17 mouse cellular contexts compared by ENCODE assay signal in genomic region chr11:118003176-118003575, GRCm38 (mm10). TPM values are rescaled to one million over a fixed set of nuclear protein-coding genes. Genes with fewer than 3 reads are reported as not detected.
A peak's percentile ranks its signal among the peaks of the same experiment; 100 is the strongest.
DNase-seq lines count a peak whose midpoint lies in the region; ATAC-seq and TF ChIP-seq lines count a peak whose summit lies in the region.
"Had no signal": no experiment of that assay in that cellular context is flagged by ENCODE, and none has a peak within 500 bp of the region (broad histone marks: within the 10 kb centered on the region; RNA-seq: fewer than 3 reads in every experiment).

No protein-coding gene starts in this region.

- WGBS in kidney, adult 2 months = 78% methylated on average over 14 of the region's 14 CpGs
- WGBS in lung, postnatal 0 days = 84% methylated on average over 14 of the region's 14 CpGs
- WGBS in small intestine, adult 2 months = 91% methylated on average over 14 of the region's 14 CpGs

- no peaks in the 10 kb centered on the region for H3K27me3 ChIP-seq in kidney, adult 2 months (replicated peaks; ENCODE audit: control insufficient read depth, insufficient read depth, low read length)
- no peaks in the 10 kb centered on the region for H3K27me3 ChIP-seq in lung, postnatal 0 days (replicated peaks; ENCODE audit: insufficient read depth, low read length)
- no peaks in the 10 kb centered on the region for H3K27me3 ChIP-seq in small intestine, adult 2 months (ENCODE audit: control insufficient read depth, insufficient read depth, low read length)
- H3K27me3 ChIP-seq: forebrain, embryonic 15.5 days; hindbrain, embryonic 12.5 days; limb, embryonic 13.5 days; stomach, embryonic 15.5 days had no signal

- no peak for ATAC-seq in lung, postnatal 0 days
- ATAC-seq: CD4-positive, CD25-positive, alpha-beta regulatory T cell, adult 4 months; forebrain, embryonic 15.5 days had no signal

- H3K27ac ChIP-seq in kidney, adult 2 months (ENCODE audit: insufficient read depth, low read depth, low read length) = peak overlapping the region; percentile 27; the same call in 1 of the 2 replicates
- peak overlapping the region; percentile 21; the same call in 1 of the 2 replicates for H3K27ac ChIP-seq in lung, postnatal 0 days (ENCODE audit: low read length)
- H3K27ac ChIP-seq in small intestine, adult 2 months (ENCODE audit: insufficient read depth, low read depth, low read length) = peak overlapping the region; percentile 15; the same call in 1 of the 2 replicates
- H3K27ac ChIP-seq: forebrain, embryonic 15.5 days; hindbrain, embryonic 12.5 days; limb, embryonic 13.5 days; stomach, embryonic 15.5 days had no signal

- H3K9me3 ChIP-seq in lung, postnatal 0 days (ENCODE audit: low read length) = no peaks in the 10 kb centered on the region
- H3K9me3 ChIP-seq: forebrain, embryonic 15.5 days; G1E; hindbrain, embryonic 12.5 days; limb, embryonic 13.5 days; stomach, embryonic 15.5 days had no signal

- no peak for DNase-seq in kidney, adult 2 months
- DNase-seq in kidney, postnatal 36 days = no peak
- no peak for DNase-seq in lung, postnatal 0 days (ENCODE audit: low spot score)
- DNase-seq in lung, postnatal 4 days = no peak
- peak; percentile 46 for DNase-seq in adrenal gland, postnatal 10 days
- DNase-seq in embryo, embryonic 9.5 days (ENCODE audit: extremely low spot score) = no peak
- DNase-seq: cerebellum, postnatal 10 days; midbrain, embryonic 14.5 days; spleen, adult 18-20 months had no signal

- peaks cover 6% of the 10 kb centered on the region; the same call in 1 of the 2 replicates for H3K4me1 ChIP-seq in kidney, adult 2 months (ENCODE audit: control insufficient read depth, insufficient read depth, low read length)
- no peaks in the 10 kb centered on the region for H3K4me1 ChIP-seq in lung, postnatal 0 days (ENCODE audit: insufficient read depth, low read depth, low read length)
- H3K4me1 ChIP-seq in small intestine, adult 2 months (ENCODE audit: control insufficient read depth, insufficient read depth, insufficient read length, low read length) = peaks cover 39% of the 10 kb centered on the region
- H3K4me1 ChIP-seq: forebrain, embryonic 15.5 days had no signal

- no peak overlapping the region for H3K4me2 ChIP-seq in lung, postnatal 0 days (replicated peaks; ENCODE audit: low read depth, low read length)
- H3K4me2 ChIP-seq: forebrain, embryonic 15.5 days; hindbrain, embryonic 12.5 days; limb, embryonic 13.5 days; stomach, embryonic 15.5 days had no signal

- no peak overlapping the region for H3K9ac ChIP-seq in lung, postnatal 0 days (replicated peaks; ENCODE audit: low read depth)
- H3K9ac ChIP-seq: forebrain, embryonic 15.5 days; hindbrain, embryonic 12.5 days; limb, embryonic 13.5 days; stomach, embryonic 15.5 days had no signal

- TF ChIP-seq POLR2A in kidney, adult 2 months (IDR thresholded peaks at IDR 0.05; ENCODE audit: low read depth, low read length) = no peak
- TF ChIP-seq POLR2A in small intestine, adult 2 months (IDR thresholded peaks at IDR 0.05; ENCODE audit: low read depth, low read length) = no peak

- no peak overlapping the region for H3K4me3 ChIP-seq in kidney, adult 2 months (ENCODE audit: insufficient read depth, low read depth, low read length)
- H3K4me3 ChIP-seq in lung, postnatal 0 days (ENCODE audit: low read depth, low read length) = no peak overlapping the region
- H3K4me3 ChIP-seq in small intestine, adult 2 months (ENCODE audit: low read depth, low read length) = no peak overlapping the region
- H3K4me3 ChIP-seq: erythroblast, embryonic 14.5 days; forebrain, embryonic 15.5 days; hindbrain, embryonic 12.5 days; limb, embryonic 13.5 days; stomach, embryonic 15.5 days had no signal

- H3K36me3 ChIP-seq in kidney, adult 2 months (ENCODE audit: control insufficient read depth, insufficient read depth, low read length) = no peaks in the 10 kb centered on the region; the same call in 1 of the 2 replicates
- peaks cover 46% of the 10 kb centered on the region for H3K36me3 ChIP-seq in lung, postnatal 0 days (ENCODE audit: insufficient read depth, low read length)
- peaks cover 55% of the 10 kb centered on the region for H3K36me3 ChIP-seq in small intestine, adult 2 months (ENCODE audit: control insufficient read depth, insufficient read depth, low read length)

- no peak for TF ChIP-seq EP300 in lung, postnatal 0 days (IDR thresholded peaks at IDR 0.05)

- TF ChIP-seq CTCF in kidney, adult 2 months (conservative IDR thresholded peaks at IDR 0.05; ENCODE audit: insufficient read depth, insufficient read length, low read depth, low read length) = no peak
- no peak for TF ChIP-seq CTCF in lung, postnatal 0 days (IDR thresholded peaks at IDR 0.05)
- no peak for TF ChIP-seq CTCF in small intestine, adult 2 months (IDR thresholded peaks at IDR 0.05; ENCODE audit: extremely low read depth, insufficient read length, insufficient replicate concordance, low read depth, low read length)

RNA-seq across cellular contexts. Expression of gene Pgs1, which starts 17.1 kb away (rescaled TPM):
- polyA plus RNA-seq in kidney, adult 2 months (2012; rRNA removed) = 29.7 and 30.4 TPM in 2 replicates
- 88.6 and 89.5 TPM in 2 replicates for polyA plus RNA-seq in lung, postnatal 0 days (2015; fragmentation: Nextera tagmentation; extraction: Ambion mirVana)
- total RNA-seq in adrenal gland, postnatal 10 days (2021) = 10 to 100 TPM; 30.9 to 31.0 TPM
- 19.8 and 35.0 TPM in 2 replicates for polyA plus RNA-seq in small intestine, adult 2 months (2012; rRNA removed)

RNA-seq across cellular contexts. Expression of gene Socs3, which starts 33.3 kb away (rescaled TPM):
- 4.3 and 5.0 TPM in 2 replicates for polyA plus RNA-seq in kidney, adult 2 months (2012; rRNA removed)
- 27.5 and 57.0 TPM in 2 replicates for polyA plus RNA-seq in lung, postnatal 0 days (2015; fragmentation: Nextera tagmentation; extraction: Ambion mirVana)
- 1 to 10 TPM; 5.0 to 9.0 TPM for total RNA-seq in adrenal gland, postnatal 10 days (2021)
- polyA plus RNA-seq in small intestine, adult 2 months (2012; rRNA removed) = 27.2 and 47.2 TPM in 2 replicates
